Mouse (Mus musculus) heart, embryonic 12.5 days (tissue): Measurements from ENCODE around the gene Pla1a. TPM values are rescaled to one million over a fixed set of nuclear protein-coding genes. Genes with fewer than 3 reads are reported as not detected.

Experiments
- ATAC-seq: fragments of 200-750 bp; cut with Nextera tagmentation; 2 replicates; pipeline ENCODE4 v1.8.0; 2017; ENCODE audit warnings: moderate TSS enrichment, moderate library complexity; ENCODE audit not compliant: insufficient number of reproducible peaks, low FRiP score
- H3K27ac ChIP-seq: fragments of 300-500 bp; sonication (generic); 2 replicates; pipeline ENCODE4 v1.5.1; 2016; ENCODE audit warnings: mild to moderate bottlenecking, moderate library complexity; ENCODE audit not compliant: poor library complexity, severe bottlenecking
- H3K27me3 ChIP-seq: fragments of 300-500 bp; sonication (generic); replicated peaks from 2 replicates; pipeline ENCODE4 v1.6.1; 2016; ENCODE audit warnings: mild to moderate bottlenecking, moderate library complexity
- H3K36me3 ChIP-seq: fragments of 300-500 bp; sonication (generic); 2 replicates; pipeline ENCODE4 v1.6.1; 2016; ENCODE audit warnings: mild to moderate bottlenecking, moderate library complexity
- H3K4me1 ChIP-seq: fragments of 300-500 bp; sonication (generic); replicated peaks from 2 replicates; pipeline ENCODE4 v1.6.1; 2016; ENCODE audit warnings: mild to moderate bottlenecking
- H3K4me2 ChIP-seq: fragments of 300-500 bp; sonication (generic); 2 replicates; pipeline ENCODE4 v1.6.1; 2016; ENCODE audit warnings: mild to moderate bottlenecking, moderate library complexity
- H3K4me3 ChIP-seq: fragments of 300-500 bp; sonication (generic); 2 replicates; pipeline ENCODE4 v1.5.1; 2016; ENCODE audit warnings: mild to moderate bottlenecking
- H3K9ac ChIP-seq: fragments of 300-500 bp; sonication (generic); 2 replicates; pipeline ENCODE4 v1.6.1; 2016; ENCODE audit warnings: mild to moderate bottlenecking, moderate library complexity
- H3K9me3 ChIP-seq: fragments of 300-500 bp; sonication (generic); replicated peaks from 2 replicates; pipeline ENCODE4 v1.6.1; 2016; ENCODE audit warnings: mild to moderate bottlenecking, moderate library complexity
- WGBS: fragments of 180-500 bp; shearing (Covaris S2); methylation state at CpG from one replicate; pipeline ENCODE4 v1.1.7; 2016; 5-methylcytosine and 5-hydroxymethylcytosine counted together
- polyA plus RNA-seq: library from polyadenylated mRNA; unstranded; fragments of >200 nt; fragmentation: Nextera tagmentation; extraction: Ambion mirVana; gene quantifications from 2 replicates; pipeline ENCODE4 v1.2.1, GENCODE M21; 2016

Gene Pla1a
- polyA plus RNA-seq, 1 experiment from 2014 or later: 0.17 TPM

DNA sequence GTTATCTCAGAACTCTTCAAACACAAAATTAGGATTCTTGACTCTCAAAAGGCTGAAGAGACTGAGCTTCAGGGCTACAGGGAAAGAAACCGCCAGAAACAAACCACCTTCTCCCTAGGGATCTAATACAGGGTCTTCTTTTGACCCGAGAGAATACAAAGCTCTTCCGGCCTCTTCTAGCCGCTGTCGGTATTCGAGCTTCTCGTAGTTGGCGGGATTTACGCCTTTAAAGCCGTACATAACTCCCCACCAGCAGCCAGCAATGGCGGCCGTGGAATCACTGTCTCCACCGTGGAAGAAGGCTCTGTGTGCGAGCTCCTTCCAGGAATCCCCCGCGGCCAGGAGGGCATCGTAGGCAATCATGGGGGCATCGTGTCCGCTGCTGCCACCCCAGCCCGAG, 12.6 kb upstream of the Pla1a start:
- no peaks in the 10 kb centered on the region for H3K27me3 ChIP-seq
- H3K9me3 ChIP-seq: peaks cover 7% of the 10 kb centered on the region; the same call in 1 of the 2 replicates
- ATAC-seq: no peak
- WGBS: 94% methylated on average over 20 of the region's 20 CpGs
- no peaks in the 10 kb centered on the region for H3K4me1 ChIP-seq
- H3K36me3 ChIP-seq: peaks cover 77% of the 10 kb centered on the region
- no peak overlapping the region for H3K27ac ChIP-seq
- H3K9ac ChIP-seq: no peak overlapping the region
- no peak overlapping the region for H3K4me2 ChIP-seq
- no peak overlapping the region for H3K4me3 ChIP-seq

DNA sequence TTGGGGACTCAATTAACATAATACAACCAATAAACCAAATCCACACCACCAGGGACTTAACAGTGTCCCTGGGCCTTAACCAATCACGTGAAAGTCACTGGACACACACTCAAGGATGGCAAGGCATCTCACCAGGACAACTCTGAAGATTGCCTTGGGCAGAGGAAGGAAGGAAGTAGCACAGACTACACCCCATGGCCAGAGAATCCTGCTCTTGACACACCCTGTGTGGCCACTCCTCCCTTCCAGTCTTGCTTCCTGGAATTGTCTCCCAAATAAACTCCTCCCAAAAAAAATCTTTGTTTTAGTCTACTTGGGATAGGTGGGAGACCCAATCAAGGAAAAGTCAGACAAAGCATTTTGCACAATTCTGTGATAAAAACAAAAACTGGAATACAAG, 12.1 kb upstream of the Pla1a start:
- ATAC-seq: no peak
- 82% methylated on average over 1 of the region's 1 CpGs for WGBS
- H3K9me3 ChIP-seq: peaks cover 7% of the 10 kb centered on the region; the same call in 1 of the 2 replicates
- no peaks in the 10 kb centered on the region for H3K27me3 ChIP-seq
- no peak overlapping the region for H3K9ac ChIP-seq
- H3K36me3 ChIP-seq: peaks cover 71% of the 10 kb centered on the region
- no peak overlapping the region for H3K27ac ChIP-seq
- H3K4me2 ChIP-seq: no peak overlapping the region
- H3K4me1 ChIP-seq: no peaks in the 10 kb centered on the region
- no peak overlapping the region for H3K4me3 ChIP-seq

DNA sequence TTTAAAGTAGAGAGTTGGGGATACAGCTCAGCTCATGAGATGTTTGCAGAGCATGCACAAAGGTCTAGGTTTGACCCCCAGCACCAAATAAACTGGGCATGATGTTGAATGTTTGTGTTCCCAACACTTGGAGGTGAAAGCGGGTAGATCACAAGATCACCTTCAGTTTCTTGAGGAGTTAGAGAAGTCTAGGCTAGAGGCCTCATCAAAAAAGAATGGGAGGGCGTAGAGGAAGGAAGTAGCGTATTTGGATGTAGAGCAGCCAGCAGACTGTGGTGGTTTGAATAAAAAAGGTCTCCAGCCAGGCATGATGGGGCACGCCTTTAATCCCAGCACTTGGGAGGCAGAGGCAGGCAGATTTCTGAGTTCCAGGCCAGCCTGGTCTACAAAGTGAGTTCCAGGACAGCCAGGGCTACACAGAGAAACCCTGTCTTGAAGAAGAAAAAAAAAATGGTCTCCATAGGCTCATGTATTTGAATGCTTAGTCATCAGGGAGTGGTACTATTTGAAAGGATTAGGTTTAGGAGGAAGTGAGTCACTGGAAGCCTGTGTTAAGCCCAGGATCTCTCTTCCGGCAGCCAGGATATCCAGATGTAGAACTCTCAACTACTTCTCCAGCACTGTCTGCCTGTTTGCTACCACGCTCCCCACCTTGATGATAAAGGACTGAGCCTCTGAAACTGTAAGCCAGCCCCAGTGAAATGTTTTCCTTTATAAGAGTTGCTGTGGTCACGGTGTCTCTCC, 10.9 kb upstream of the Pla1a start:
- peaks cover 62% of the 10 kb centered on the region for H3K36me3 ChIP-seq
- H3K4me3 ChIP-seq: no peak overlapping the region
- H3K9ac ChIP-seq: no peak overlapping the region
- WGBS: 93% methylated on average over 7 of the region's 7 CpGs
- no peaks in the 10 kb centered on the region for H3K27me3 ChIP-seq
- no peaks in the 10 kb centered on the region for H3K4me1 ChIP-seq
- no peak overlapping the region for H3K27ac ChIP-seq
- H3K4me2 ChIP-seq: no peak overlapping the region
- ATAC-seq: no peak
- H3K9me3 ChIP-seq: peaks cover 7% of the 10 kb centered on the region; the same call in 1 of the 2 replicates

DNA sequence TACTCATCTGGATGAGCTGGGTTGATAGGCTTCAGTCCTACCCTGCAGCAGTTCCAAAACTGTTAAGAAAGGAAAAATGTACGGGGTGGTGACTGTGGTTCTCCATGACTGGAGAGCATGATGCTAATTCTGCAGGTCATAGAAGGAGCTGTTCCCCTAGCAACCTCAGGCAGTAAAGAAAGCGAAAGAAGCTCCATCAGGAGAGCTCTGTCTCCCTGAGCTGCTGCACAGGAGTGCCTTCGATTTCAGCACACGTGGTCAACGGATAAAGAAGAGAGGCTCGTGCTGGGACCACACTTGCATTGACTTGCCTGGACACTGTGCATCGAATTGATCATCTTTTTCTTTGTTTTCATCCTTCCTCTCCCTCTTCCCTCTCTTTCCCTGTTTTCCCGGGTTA, 9.3 kb upstream of the Pla1a start:
- H3K9ac ChIP-seq: no peak overlapping the region
- peaks cover 7% of the 10 kb centered on the region; the same call in 1 of the 2 replicates for H3K9me3 ChIP-seq
- H3K27ac ChIP-seq: no peak overlapping the region
- H3K36me3 ChIP-seq: peaks cover 45% of the 10 kb centered on the region
- no peak for ATAC-seq
- no peak overlapping the region for H3K4me2 ChIP-seq
- H3K27me3 ChIP-seq: no peaks in the 10 kb centered on the region
- no peak overlapping the region for H3K4me3 ChIP-seq
- 78% methylated on average over 8 of the region's 8 CpGs for WGBS
- no peaks in the 10 kb centered on the region for H3K4me1 ChIP-seq

DNA sequence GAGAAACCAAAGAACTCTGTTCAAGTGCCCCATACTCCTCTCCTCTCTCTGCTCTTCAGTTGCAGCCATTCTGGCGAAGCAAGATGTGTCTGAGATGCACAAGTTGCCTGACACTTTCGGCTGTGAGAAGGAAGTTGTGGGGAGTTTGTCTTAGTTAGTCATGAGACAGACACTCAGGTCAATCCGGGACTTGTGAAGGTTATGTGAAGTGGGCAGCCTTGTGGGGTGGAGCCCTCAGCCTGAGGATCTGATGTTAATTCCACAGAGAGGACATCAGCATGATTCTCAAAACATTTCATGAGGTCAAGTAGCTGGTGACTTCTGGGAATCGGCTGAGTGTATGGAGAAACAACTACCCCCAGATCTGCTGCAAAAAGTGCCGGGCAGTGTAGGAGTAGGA, 8.7 kb upstream of the Pla1a start:
- no peaks in the 10 kb centered on the region for H3K4me1 ChIP-seq
- no peaks in the 10 kb centered on the region for H3K27me3 ChIP-seq
- WGBS: 84% methylated on average over 5 of the region's 5 CpGs
- no peak overlapping the region for H3K4me2 ChIP-seq
- no peak for ATAC-seq
- peaks cover 7% of the 10 kb centered on the region; the same call in 1 of the 2 replicates for H3K9me3 ChIP-seq
- no peak overlapping the region for H3K27ac ChIP-seq
- no peak overlapping the region for H3K4me3 ChIP-seq
- H3K9ac ChIP-seq: no peak overlapping the region
- peaks cover 39% of the 10 kb centered on the region for H3K36me3 ChIP-seq

DNA sequence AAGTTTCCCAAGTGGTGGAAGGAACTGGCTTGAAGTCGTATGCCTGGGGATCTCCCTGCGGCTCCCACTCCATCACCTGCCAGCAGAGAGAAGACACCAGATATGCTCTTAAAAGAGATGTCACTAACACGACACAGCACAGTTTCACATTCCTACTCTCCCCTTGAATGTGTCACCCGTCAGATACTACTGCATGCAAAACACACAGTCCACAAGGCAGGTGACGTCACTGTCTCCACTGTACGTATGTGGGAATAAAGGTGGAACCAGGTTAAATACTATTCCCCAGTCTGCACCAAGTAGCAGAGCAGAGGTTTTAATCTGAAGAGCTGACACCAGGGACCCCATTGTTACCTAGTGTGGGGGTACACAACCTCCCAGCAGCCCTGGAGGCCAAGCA, 7.5 kb upstream of the Pla1a start:
- WGBS: 51% methylated on average over 6 of the region's 6 CpGs
- Histone ChIP-seq H3K27me3 (no peaks in the 10 kb centered on the region), H3K4me3 (no peak overlapping the region), H3K36me3 (peaks cover 27% of the 10 kb centered on the region), H3K9ac (no peak overlapping the region), H3K4me1 (no peaks in the 10 kb centered on the region), H3K9me3 (peaks cover 7% of the 10 kb centered on the region; the same call in 1 of the 2 replicates), H3K27ac (no peak overlapping the region), H3K4me2 (no peak overlapping the region)
- no peak for ATAC-seq

DNA sequence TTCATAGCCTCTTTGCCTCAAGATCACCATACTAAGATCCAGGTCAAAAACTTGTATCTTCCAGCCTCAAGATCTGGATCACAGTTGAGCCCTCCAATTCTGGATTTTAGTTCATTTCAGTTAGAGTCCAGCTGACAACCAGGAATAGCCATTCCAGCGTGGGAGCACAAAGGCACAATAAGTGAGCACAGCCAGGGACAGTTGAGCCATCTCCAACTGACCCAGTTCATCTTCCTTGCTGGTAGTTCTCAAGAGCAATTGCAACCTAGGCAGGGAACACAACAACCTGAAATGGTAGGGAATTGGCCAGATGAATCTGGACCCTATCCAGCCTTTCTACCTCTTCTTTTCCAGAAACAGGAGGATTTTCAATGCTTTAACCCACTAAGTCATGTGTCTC, 6.2 kb upstream of the Pla1a start:
- Histone ChIP-seq H3K4me1 (no peaks in the 10 kb centered on the region), H3K36me3 (peaks cover 15% of the 10 kb centered on the region), H3K4me2 (no peak overlapping the region), H3K4me3 (no peak overlapping the region), H3K9ac (no peak overlapping the region), H3K27me3 (no peaks in the 10 kb centered on the region), H3K27ac (no peak overlapping the region), H3K9me3 (0 out of 2 replicates have a peak, but pooled peaks cover 1% of the 10 kb centered on the region)
- WGBS: 68% methylated on average over 1 of the region's 1 CpGs
- ATAC-seq: no peak

DNA sequence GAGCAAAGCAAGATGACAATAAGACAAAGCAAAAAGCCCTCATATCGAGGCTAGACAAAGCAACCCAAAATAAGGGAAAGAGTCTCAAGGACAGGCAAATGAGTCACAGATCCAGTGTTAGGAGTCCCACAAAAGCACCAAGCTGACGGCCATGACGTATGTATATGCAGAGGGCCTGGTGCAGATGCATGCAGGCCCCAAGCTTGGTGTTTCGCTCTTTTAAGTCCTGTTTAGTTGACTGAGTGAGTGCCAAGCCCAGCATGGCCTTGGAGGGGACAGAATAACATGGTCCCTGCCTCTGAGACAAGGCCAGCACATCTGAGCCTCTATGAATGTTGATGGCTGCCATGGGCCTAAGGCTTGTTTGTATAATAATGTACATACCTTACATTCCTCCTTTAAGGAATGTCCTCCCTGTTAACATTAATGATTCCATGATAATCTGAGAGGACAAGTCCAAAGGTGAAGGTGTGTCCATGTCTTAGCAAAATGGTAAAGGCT, 1.4 kb upstream of the Pla1a start:
- WGBS: 81% methylated on average over 4 of the region's 4 CpGs
- H3K9ac ChIP-seq: no peak overlapping the region
- H3K9me3 ChIP-seq: no peaks in the 10 kb centered on the region
- H3K27ac ChIP-seq: no peak overlapping the region
- ATAC-seq: no peak
- no peak overlapping the region for H3K4me3 ChIP-seq
- H3K4me2 ChIP-seq: no peak overlapping the region
- no peaks in the 10 kb centered on the region for H3K27me3 ChIP-seq
- H3K4me1 ChIP-seq: peaks cover 15% of the 10 kb centered on the region
- no peaks in the 10 kb centered on the region for H3K36me3 ChIP-seq

DNA sequence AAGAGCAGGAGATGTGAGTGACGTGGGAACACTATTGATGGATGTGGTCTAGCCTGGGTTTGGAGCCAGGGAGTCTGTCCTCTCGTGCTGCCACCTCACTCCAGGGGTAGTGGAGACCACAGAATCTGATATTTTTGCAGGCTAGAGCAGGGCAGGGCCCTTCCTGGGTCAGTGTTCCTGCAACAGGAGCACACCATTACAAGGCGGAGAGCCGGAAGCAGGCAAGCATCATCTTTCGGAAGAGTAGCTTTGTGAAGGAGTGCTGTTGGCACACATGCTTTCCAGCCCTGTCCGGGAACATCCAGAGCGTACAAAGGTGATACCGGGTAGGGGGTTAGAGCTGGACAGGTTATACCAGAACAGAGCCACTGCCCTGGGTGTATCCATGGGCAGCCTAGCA, 569 bp upstream of the Pla1a start:
- H3K4me1 ChIP-seq: peaks cover 15% of the 10 kb centered on the region
- WGBS: 84% methylated on average over 8 of the region's 8 CpGs
- ATAC-seq: no peak
- no peak overlapping the region for H3K4me3 ChIP-seq
- H3K4me2 ChIP-seq: no peak overlapping the region
- H3K27me3 ChIP-seq: no peaks in the 10 kb centered on the region
- no peaks in the 10 kb centered on the region for H3K9me3 ChIP-seq
- no peak overlapping the region for H3K9ac ChIP-seq
- H3K36me3 ChIP-seq: no peaks in the 10 kb centered on the region
- no peak overlapping the region for H3K27ac ChIP-seq

DNA sequence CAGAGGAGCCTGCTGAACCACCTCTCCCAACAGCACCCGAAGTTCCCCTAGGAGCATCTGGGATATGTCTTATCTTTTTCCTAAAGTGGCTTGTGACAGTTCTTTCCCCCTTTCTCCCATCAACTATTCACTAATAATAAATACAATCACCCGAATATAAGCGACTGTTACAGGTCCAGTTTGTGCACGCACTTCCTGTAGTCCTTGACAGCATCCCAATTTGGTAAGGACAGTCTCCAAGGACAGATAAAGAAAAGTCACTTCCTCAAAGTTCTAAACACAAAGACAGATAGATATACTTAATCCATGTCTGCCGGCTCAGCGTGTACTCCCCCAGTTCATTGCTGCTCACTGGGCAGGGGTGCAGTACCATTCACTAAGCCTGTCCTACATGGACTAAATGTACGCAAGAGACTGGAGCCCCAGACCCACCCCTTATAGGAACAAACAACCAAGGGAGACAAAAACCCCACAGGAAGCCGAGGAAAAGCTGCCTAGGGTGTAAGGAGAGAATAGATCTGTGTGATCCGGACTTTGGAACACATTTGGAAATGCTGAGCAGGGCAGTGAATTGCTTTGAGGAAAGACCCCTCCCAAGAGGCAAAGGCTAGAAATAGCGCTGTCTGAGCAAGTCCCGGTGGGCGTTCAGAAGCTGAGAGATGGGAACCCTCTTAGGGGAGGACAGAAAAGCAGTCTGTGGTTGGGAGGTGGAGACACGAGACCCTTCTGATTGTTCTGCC, 1.3 kb downstream of the Pla1a start:
- H3K36me3 ChIP-seq: no peaks in the 10 kb centered on the region
- 26% methylated on average over 13 of the region's 13 CpGs for WGBS
- H3K9me3 ChIP-seq: no peaks in the 10 kb centered on the region
- H3K4me1 ChIP-seq: peaks cover 15% of the 10 kb centered on the region
- no peak overlapping the region for H3K4me3 ChIP-seq
- H3K27me3 ChIP-seq: no peaks in the 10 kb centered on the region
- no peak overlapping the region; the same call in 1 of the 2 replicates for H3K9ac ChIP-seq
- H3K4me2 ChIP-seq: peak overlapping the region; percentile 35
- H3K27ac ChIP-seq: no peak overlapping the region
- ATAC-seq: no peak

DNA sequence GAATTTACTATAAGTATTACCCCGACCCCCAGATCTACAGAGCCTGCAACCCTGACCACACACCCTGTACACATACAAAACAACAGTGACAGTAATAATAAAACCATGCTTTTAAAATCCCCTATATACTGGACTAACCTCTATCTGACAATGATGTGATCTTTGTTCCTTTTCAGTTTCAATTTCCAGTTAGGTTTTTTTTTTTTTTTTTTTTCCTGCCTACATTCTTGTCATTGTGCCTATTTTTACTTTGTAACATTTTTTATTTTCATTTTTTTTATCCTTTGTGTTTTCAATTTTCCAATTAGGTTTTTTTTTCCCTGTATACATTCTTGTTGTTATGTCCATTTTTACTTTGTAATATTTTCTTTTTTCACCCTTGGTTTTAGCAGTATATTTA, 7.1 kb downstream of the Pla1a start:
- Histone ChIP-seq H3K9ac (no peak overlapping the region), H3K27ac (no peak overlapping the region), H3K4me1 (0 out of 2 replicates have a peak, but pooled peaks cover 1% of the 10 kb centered on the region), H3K4me2 (no peak overlapping the region), H3K36me3 (no peaks in the 10 kb centered on the region), H3K9me3 (no peaks in the 10 kb centered on the region), H3K4me3 (no peak overlapping the region), H3K27me3 (no peaks in the 10 kb centered on the region)
- 76% methylated on average over 1 of the region's 1 CpGs for WGBS
- no peak for ATAC-seq
